Mouse (Mus musculus): ENCODE data around the gene Slc6a16.

Slc6a16 gene

GRCm38 (mm10) chr7:45313495-45313894, 72.6 kb downstream of the Slc6a16 start:
- no peak for DNase-seq

- DNase-seq = peak; percentile 77
Observed at GRCm38 (mm10) chr7:45315182-45315701, 74.4 kb downstream of the Slc6a16 start.

- no peak for DNase-seq
Observed at GRCm38 (mm10) chr7:45316536-45316935, 75.7 kb downstream of the Slc6a16 start.

- DNase-seq = no peak
Observed at GRCm38 (mm10) chr7:45322245-45322644, 81.4 kb downstream of the Slc6a16 start.

Data from kidney, adult 11 months (tissue).